Mouse (Mus musculus) lung, postnatal 14 days (tissue): ENCODE results near the gene H2-Eb1.

Experiments used
- DNase-seq: peaks from one replicate; pipeline ENCODE4 v3.0.0; 2021

The H2-Eb1 gene

DNA sequence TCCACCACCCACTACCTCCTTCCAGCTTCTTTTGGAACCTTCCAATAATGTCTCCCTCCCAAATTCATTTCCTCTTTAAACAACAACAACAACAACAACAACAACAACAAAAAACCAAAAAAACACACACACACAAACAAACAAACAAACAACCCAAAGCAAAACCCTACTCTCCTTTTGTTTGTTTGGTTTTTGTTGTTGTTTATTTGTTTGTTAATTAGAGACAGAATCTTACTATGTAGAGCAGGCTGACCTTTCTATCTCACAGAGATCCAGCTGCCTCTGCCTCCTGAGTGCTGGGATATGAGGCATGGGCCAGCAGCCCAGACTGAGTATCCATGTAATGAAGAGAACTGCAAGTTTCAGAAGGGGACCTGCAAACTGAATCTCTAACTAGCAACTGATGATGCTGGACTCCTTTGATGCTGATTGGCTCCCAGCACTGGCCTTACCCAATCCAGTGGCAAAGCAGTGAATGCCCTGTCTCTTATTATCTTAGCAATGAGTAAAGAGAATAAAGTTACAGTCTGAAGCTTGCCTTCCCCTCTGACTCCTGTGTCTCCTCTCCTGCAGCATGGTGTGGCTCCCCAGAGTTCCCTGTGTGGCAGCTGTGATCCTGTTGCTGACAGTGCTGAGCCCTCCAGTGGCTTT lies at the start of gene H2-Eb1:
TSS of gene H2-Eb1 (plus strand) at position 488 of the 651 bp plus-strand sequence.
- DNase-seq: peak; percentile 90

DNA sequence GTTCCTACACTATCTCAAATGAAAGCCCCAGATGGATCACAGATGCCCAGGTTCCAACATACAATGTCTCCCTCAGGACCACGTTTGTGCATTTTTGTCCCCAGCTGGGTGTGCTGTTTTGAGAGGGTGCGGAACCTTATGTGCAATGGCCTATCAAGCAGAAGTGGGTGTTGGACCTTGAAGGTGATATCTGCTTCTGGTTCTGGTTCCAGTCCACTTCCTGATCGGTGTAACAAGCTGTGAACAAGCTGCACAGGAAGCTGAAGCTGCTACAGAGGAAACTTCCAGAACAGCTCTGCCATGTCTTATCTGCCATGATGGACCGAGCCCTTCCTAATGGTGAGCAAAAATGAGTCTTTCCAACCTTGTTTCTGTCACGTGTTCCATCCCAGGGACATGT lies 49.2 kb upstream of the H2-Eb1 start:
- no peak for DNase-seq

DNA sequence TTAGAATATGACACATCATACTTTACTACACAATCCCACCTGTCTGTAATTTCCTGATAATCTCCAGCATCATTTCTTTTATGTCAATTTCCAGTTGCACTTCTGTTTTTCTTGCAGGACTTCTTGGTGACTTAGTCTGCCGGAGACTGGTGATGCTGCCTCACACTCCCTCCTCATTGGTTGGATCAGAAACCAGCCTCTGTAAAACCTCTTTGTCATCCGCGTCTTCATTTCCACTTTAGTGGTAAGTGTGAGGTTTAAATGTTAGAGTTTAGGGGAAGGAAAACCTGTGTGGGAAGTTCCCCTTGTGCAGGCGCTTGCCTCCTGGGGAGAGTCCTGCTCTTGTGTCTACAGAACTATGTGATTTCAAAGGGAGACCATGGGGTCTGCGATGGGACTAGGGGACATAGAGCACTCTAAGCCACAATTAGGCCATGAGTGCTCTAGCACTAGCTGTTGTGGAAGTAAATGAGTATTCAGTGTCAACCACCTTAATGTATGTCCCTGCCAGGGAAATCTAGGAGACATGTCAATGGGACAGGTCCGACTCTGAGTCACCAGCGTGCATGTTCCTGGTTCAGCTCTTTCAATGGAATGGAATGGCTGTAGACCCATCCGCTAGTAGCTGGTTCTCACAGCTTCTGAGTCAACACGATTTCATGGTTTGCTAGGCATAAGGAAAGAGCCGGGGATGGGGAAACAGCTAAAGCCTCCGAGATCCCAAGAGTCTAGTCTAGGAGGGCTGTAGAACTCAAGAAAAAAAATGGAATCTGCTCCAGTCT lies 47.9 kb upstream of the H2-Eb1 start, which contains the start of gene H2-Ab1:
TSS of gene H2-Ab1 (plus strand) at position 96 of the 782 bp plus-strand sequence.
- peak; percentile 86 for DNase-seq

DNA sequence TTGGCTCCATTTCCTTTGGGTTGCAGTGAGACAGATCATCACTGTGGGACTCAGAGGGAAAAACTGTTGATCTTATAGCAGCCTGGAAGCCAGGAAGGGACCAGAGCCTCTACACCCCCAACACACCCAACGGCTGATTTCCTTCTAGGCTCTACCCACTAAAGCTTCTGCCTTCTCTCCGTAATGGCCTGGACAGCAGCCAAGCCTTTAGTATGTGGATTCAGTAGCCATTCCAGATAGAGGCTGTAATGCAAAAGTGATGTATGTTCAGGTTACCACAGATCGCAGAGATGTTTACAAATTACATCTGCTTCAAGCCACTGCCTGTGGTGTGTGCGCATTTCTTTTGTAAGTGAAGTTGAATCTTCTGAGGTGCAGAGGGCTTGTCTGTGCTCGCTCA lies 45.1 kb upstream of the H2-Eb1 start:
- DNase-seq: no peak

DNA sequence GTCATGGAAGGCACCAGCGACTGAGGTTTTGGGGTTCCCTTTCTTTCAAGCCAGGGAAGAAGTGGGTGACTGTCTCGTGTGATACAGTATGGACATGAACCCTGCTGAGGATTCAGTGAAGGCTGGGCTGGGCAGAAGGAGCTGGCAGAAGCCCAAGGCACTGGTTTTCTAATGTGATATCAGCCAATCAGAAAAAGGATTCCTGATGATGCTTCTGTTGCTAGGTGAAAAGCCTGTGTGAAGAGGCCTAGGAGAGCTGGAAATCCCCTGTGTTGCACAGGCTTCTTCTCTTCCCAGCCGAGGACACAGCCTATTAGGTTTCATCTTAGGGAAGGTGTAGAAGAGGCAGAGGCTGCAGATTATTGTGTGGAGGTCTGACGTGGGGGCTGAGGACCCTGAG lies 44.2 kb upstream of the H2-Eb1 start:
- DNase-seq: peak; percentile 81

DNA sequence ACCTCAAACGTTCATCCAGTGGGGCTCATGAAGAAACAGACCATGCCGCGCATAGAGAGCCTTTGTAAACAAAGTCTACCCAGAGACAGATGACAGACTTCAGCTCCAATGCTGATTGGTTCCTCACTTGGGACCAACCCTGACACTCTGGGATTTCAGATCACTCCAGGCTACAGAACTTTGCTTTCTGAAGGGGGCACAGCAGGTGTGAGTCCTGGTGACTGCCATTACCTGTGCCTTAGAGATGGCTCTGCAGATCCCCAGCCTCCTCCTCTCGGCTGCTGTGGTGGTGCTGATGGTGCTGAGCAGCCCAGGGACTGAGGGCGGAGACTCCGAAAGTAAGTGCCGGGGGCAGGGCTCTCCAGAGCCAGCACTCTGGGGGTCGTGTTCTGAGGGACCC lies 42.6 kb upstream of the H2-Eb1 start:
- DNase-seq: peak; percentile 80

DNA sequence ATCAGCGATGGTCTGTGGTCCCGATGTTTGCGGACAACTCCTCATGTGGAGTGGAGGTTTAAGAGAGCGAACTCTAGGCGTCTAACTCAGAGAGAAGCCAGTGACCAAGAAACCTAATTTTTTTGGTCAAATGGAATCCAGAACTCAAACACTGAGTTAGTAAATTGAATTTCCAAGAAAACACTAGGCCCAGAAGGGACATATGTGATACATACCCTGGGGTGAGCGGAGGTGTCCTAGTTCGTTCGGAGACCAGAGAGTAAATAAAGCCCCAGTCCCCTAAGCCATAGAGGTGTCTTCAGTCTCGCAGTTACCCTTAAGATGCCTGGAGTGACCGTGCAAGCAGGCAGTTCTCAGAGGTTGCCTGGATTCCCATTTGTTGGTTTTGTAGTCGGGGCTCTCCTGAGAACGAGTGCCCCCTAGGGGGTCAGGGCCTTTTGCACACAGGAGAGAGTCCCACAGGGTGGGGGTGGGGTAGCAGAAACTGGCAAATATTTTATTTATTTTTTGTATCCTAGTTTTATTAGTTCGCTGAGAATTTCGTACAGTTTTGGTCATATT lies 41.8 kb upstream of the H2-Eb1 start:
- peak; percentile 34 for DNase-seq

DNA sequence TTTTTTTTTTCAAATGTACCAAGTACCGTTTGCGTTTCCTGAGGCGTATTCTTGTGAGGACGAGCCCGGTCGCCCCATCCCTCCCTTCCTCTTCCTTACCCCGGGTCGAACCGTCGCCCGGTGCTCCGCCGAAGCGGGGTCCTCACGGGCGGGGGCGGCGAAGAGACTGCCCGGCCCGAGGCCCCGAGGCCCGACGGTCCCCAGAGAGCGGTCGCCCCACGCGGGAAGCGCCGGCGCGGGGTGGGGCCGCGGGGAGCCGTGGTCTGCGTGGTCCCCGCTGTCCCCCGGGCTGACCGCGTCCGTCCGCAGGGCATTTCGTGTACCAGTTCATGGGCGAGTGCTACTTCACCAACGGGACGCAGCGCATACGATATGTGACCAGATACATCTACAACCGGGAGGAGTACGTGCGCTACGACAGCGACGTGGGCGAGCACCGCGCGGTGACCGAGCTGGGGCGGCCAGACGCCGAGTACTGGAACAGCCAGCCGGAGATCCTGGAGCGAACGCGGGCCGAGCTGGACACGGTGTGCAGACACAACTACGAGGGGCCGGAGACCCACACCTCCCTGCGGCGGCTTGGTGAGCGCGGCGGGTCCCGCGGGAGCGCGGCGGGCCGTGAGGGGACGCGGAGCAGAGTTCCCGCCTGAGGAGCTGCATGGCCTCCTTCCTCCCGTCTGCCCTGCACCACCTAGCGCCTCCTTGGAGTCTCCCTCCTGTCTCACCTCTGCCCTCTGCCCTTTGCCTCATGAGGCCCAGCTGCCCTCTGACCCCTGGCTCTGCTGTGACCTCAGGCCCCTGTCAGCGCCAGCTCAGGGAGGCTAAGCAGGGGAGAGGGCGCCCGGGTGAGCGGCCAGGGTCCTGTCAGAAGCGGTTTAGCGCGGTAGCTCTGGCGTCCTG lies 41.0 kb upstream of the H2-Eb1 start:
- DNase-seq: no peak

DNA sequence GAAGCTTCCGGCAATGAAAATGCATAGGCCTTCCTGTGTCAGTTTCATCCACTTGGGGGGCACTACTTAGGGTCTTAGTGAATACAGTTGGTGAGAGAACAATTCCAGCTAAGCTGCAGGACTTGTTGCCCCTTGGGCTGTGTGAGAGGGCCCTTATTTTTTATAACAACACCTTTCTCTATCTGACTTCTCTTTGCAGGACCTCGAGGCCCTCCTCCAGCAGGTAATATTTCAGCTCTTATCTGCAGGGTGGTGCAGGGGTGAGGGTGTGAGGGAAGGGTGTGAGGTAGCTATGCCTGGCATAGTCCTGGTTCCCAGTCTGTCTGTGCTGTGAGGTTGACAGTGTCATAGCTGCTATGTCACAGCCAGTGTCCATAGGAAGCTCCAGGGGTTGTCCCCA lies 37.4 kb upstream of the H2-Eb1 start:
- DNase-seq: no peak

DNA sequence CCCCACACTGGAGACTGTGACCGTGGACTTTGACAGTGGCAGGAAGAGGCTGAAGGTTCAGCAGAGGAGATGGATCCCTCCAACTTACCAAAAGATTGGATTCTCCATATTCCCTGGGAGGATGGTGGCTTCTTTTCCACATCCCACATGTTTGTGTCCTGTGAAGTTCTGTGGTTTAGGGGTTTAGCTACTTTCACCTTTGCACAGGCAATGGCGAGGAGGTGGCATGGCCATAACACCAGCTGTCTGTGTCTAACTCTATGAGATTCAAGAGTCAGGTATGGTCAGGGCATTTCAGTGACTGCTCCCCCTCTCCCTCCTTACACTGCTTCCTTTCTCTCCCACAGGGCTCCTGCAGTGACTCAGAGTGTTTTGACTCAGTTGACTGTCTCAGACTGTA lies 36.9 kb upstream of the H2-Eb1 start:
- DNase-seq: no peak

DNA sequence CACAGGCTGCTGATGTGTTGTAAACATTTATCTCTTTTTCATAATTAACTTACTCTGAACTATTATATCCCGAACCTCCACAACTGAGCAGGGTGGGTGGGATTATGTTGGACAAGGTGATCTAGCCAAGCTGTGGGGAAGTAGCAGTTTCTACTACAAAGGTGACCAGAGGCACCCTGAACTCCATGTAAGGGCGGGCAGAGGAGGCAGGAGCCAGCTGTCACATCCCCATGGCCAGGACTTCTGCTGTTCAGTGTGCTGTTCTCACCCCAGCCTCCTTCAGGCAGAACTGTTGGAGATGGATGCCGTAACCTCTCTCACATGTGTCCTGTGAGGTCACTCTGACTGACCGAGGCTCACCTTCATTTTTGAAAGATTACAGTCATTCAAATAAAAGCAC lies 35.9 kb upstream of the H2-Eb1 start:
- DNase-seq: no peak

DNA sequence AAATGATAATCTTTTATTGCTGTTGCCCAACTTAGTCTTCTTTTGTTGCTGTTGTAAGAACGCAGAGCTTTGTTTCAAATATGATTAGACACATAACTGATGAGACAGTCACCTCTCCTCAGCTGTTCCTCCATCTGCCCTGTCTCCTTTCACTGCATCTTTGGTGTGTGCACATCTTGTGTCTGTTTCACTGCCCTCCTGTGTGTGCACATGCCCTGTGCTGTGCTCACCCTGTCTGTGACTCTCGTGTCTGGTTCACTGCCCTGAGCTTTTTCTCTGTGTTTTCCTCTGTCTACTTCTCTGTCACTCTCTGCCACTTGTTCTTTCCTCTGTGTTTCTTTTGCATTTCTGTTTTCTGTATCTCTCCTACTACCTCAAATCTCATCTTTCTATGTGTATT lies 35.4 kb upstream of the H2-Eb1 start:
- DNase-seq: no peak

DNA sequence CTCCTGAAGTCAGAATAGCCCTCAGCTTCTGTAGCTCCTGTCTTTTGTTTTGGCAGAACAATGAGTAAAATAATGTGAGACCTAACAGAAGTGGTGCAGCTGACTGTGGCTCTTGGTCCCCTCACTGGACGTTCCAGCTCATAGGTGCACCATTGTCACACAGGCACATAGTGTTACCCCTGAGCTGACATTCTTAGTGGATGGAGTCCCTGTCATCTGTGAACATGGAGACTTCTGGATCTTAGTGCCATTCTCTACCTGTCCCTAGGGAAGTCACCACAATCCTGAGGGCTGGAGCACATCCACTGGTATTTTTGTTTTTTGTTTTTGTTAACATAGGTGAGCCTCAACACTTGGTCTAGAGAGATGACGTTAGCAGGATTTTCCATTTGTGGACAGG lies 34.7 kb upstream of the H2-Eb1 start:
- DNase-seq: no peak

DNA sequence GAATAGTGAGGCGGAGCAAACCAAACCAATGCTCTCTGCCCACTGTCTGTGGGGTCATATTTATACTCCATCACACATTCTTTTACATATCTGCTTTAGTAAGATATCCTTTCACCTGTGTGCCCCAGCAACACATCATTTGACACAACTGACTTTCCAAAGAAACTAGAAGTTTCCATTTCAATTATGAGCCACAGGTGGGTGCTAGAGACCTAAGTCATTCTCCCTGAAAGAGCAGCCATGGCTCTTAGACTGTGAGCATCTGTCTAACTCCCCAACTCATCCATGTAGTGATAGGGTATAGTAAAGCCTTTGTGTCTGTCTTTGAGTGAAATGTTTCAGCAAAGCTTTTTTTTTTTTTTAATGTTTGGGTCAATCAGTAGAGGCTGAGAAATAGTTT lies 33.6 kb upstream of the H2-Eb1 start:
- no peak for DNase-seq

DNA sequence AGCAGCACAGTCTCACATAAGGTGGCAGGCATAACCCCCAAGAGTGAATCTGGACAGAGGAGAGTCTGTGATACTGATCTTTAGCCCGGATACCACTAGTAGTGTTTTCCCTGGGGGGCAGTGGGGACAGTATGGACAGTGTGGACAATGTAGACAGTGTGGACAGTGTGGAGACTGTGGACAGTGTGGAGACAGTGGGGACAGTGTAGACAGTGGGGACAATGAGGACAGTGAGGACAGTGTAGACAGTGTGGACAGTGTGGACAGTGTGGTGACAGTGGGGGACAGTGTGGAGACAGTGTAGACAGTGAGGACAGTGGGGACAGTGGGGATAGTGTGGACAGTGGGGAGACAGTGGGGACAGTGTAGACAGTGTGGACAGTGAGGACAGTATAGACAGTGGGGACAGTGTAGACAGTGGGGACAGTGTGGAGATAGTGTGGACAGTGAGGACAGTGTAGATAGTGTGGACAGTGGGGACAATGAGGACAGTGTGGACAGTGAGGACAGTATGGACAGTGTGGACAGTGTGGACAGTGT lies 25.1 kb upstream of the H2-Eb1 start:
- DNase-seq: no peak

DNA sequence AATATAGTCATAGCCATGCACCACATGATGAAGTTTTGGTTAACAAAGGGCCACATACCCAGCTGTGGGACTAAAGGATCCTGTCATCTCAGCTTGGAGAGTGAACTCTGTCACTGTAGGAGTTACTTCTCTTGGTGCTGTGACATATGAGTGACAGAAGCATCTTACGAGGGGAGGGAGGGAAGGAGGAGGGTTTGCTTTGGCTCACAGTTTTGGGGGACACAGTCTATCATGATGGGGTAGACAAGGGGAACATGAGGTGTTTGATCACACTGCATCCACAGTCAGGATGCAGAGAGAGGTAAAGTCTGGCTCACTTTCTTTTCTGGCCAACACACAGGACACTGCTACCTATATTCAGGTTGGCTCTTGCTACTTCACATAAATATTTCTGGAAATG lies 23.8 kb upstream of the H2-Eb1 start:
- DNase-seq: no peak

DNA sequence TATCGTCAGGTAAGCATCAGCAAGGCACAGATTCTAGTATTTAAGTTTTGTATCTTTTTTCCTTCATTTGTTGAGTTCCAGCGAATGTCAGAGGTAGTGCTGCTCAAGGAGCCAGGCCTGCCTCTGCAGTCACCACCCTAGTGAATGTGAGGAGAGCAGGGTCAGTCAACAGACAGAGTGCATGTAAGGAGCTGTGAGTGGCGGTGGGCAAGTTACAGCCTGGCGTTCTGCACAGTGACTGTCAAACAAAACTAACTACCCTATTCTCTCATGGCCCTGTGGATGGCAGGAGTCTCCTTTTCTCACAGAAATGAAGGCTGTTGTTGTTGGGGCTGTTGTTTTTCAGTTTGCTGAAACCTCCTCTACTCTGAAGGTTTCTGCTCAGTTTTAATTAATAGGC lies 20.3 kb upstream of the H2-Eb1 start:
- DNase-seq: no peak

DNA sequence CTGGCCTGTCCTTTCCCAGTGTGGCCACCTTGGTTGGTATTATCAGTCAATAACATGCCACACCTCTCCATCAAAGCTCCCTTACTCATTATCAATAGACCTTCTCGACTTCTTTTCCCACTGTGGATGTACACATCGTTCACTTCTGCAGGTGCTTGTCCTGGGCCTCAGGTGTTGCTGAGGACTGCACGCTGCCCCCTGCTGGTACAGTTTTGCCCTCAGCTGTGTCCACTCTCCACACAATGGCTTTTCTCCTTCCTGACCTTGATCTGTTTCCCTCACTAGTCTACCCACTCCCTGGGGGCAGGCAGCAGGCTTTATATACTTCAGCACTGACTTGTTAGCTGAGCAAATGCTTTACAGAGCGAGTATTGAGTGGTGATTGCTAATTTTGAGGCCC lies 19.8 kb upstream of the H2-Eb1 start:
- DNase-seq: peak; percentile 61

DNA sequence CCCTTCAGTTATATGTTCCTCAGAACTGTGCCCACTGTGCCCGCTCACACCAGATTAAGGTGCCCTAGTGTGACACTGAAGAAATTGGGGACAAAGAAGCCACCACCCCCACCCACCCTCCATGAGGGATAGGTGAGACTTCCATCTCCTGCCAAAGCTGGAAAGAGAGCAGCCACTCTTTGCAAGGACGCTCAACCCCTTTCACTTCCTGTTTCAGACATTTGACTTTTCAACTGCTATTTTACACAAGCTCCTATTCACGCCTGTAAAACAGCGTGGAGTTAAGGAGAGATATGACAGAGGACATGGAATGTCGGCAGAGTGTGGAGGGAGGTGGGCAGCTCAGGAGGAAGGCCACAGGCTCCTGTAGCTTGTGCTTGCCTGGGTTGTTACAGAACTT lies 19.2 kb upstream of the H2-Eb1 start:
- no peak for DNase-seq

DNA sequence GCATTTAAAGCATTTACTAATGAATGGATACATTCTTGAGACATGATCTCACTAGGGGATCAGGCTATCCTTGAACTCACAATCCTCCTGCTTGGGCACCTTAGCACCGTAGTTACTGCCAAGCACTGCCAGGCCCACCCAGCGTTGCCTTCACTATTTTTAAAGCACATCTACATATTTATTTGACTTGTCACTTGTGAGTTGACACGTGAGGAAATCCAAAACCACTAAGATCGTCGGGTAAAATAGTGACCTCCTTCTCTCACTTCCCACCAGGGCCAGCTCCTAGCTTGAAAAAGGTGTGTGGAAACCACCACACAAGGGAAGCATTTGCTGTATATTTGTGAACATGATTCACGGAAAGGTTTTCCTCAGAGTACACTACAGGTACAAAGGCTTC lies 18.7 kb upstream of the H2-Eb1 start:
- DNase-seq: no peak

DNA sequence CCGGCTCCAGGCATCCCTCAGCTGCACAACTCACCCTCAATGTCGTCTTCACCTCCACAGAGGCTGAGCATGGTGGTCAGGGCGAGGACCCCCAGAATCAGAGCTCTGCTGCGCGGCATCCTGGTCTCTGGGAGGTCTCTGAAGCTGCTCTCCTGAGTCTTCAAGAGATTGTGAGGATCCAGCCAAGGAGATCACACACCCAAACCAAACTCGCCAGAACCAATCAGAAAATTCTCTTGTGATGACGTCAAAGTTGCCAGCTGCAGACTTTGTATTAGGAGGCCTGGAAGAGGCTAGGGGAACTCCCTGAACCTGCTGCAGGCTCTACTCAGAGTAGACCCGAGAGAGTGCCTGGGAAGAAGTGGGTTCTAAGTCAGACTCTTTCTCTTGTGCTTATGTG lies 18.0 kb upstream of the H2-Eb1 start, which contains the start of gene H2-Aa:
TSS of gene H2-Aa (minus strand) at position 176 of the 400 bp plus-strand sequence.
- peak; percentile 87 for DNase-seq

DNA sequence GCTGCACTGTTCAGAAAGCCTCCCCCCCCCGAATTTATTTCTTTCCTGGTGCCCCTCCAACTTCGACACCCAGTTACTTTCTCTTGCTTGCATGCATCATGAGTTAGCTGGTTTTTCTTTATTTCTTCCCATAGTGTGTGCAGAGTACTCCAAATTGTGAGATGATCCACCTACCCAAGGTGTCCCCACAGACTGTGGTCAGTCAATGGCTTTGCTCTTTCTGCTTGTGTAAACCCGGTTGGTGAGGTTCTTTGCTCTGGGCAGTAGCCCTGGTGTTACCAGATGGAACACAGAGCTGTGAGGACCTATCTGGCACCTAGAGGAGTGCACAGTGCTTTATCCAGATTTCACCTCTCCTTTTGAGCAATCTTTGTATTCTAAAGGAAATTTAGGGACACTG lies 17.5 kb upstream of the H2-Eb1 start:
- DNase-seq: no peak

DNA sequence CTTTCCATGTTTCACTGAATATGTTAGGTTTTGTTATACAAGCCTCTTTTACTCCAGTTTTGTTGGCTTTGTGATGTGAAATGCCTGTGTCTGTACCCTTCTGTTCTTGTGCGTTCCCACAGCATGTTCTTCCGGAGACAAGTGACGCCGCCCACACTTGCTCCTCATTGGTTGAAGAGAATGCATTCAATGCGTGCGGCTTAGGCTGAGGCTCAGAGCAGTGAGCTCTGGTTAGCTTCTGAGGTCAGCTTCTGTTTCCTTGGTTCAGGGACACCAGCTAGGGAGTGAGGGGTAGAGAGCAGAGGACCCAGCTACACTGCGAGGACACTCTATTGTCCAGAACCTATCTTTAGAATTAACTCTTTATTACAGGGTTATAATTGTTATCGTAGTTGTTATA lies 14.1 kb upstream of the H2-Eb1 start:
- peak; percentile 87 for DNase-seq
